Mouse (Mus musculus): ENCODE measurements around the gene Anapc15. TPM values are rescaled to one million over a fixed set of nuclear protein-coding genes. Genes with fewer than 3 reads are reported as not detected.
A peak's percentile ranks its signal among the peaks of the same experiment; 100 is the strongest.

The Anapc15 gene
- polyA plus RNA-seq, 1 experiment from 2014 or later = 87.3 TPM

DNA sequence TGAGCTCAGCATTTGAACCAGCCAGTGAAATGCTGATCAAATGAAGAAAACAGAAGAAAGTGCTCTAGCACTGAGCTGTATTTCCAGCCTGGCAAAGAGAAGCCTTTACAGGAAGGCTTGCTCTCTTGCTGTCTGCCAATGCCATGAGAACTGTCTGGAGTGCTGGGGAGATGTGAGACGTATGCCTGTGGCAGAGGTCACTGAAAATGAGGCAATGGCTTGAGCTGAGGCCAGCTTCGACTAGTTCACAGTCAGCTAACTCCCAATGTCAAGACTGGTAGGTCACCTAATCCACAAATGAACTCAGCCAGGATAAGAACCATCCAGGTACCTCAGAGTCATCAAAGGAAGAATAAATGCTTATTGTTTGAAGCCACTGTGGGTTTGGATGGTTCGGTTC lies 64.6 kb downstream of the Anapc15 start:
- no peaks in the 10 kb centered on the region for H3K9me3 ChIP-seq (ENCODE audit: control insufficient read depth, low read length)
- H3K9ac ChIP-seq (ENCODE audit: low read length) = no peak overlapping the region
- no peaks in the 10 kb centered on the region for H3K4me1 ChIP-seq (ENCODE audit: control insufficient read depth, insufficient read depth, low read length)
- H3K4me3 ChIP-seq (ENCODE audit: low read depth, low read length) = no peak overlapping the region
- ATAC-seq (ENCODE audit: insufficient read depth, low FRiP score, low TSS enrichment) = no peak
- H3K36me3 ChIP-seq (ENCODE audit: control insufficient read depth, insufficient read depth, low read length) = no peaks in the 10 kb centered on the region
- no peak for DNase-seq (ENCODE audit: low spot score)
- H3K27ac ChIP-seq (ENCODE audit: low read depth, low read length) = no peak overlapping the region
- 89% methylated on average over 3 of the region's 3 CpGs for WGBS
- no peaks in the 10 kb centered on the region for H3K27me3 ChIP-seq (ENCODE audit: control insufficient read depth, insufficient read depth, low read length)
- H3K4me2 ChIP-seq (ENCODE audit: low read depth) = no peak overlapping the region

DNA sequence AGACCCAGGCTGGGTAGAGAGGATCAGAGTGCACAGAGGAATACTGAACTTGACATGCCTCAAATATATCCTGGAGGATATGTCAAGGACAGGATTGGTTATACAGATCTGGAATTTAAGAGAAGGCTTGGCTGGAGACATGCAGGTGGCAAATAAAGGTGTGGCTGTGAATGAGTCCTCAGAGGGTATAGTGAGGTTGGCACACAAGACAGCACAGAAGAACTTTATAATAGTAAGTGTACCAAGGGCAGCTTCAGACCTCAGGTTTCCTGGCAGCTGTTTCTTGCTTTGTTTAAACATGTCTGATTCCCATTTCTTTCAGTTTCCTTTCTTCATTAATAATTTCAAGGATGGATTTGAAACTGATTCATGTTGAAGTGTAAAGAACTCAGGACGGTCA lies 69.0 kb downstream of the Anapc15 start:
- WGBS = 95% methylated on average over 1 of the region's 1 CpGs
- H3K4me2 ChIP-seq (ENCODE audit: low read depth) = 0 out of 2 replicates have a peak overlapping the region, but pooled peaks have one; percentile 80
- no peak overlapping the region for H3K9ac ChIP-seq (ENCODE audit: low read length)
- H3K9me3 ChIP-seq (ENCODE audit: control insufficient read depth, low read length) = no peaks in the 10 kb centered on the region
- H3K27me3 ChIP-seq (ENCODE audit: control insufficient read depth, insufficient read depth, low read length) = no peaks in the 10 kb centered on the region
- H3K36me3 ChIP-seq (ENCODE audit: control insufficient read depth, insufficient read depth, low read length) = peaks cover 1% of the 10 kb centered on the region; the same call in 1 of the 2 replicates
- ATAC-seq (ENCODE audit: insufficient read depth, low FRiP score, low TSS enrichment) (no peak), DNase-seq (ENCODE audit: low spot score) (no peak)
- H3K27ac ChIP-seq (ENCODE audit: low read depth, low read length) = no peak overlapping the region
- no peak overlapping the region for H3K4me3 ChIP-seq (ENCODE audit: low read depth, low read length)
- peaks cover 3% of the 10 kb centered on the region; the same call in 1 of the 2 replicates for H3K4me1 ChIP-seq (ENCODE audit: control insufficient read depth, insufficient read depth, low read length)

DNA sequence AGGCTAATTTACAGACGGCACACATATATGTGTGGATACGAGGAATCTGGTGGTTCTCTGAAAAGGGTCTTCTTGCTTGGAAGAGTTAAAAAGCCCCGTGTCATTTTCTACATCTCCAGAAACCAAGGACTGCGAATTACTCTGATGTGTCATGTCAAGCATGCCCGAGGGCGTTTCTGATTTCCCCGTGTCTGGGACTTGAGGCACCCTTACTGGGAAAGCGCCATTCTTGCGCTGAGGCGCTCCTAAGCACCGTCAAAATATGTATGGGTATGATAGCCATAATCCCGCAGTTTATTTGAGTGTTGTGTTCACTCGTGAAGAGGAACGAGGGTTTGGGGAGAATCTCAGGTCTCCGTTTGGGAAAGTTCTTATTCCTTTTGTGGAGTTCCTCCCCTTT lies 69.8 kb downstream of the Anapc15 start:
- peak overlapping the region; percentile 69 for H3K9ac ChIP-seq (ENCODE audit: low read length)
- H3K36me3 ChIP-seq (ENCODE audit: control insufficient read depth, insufficient read depth, low read length) = peaks cover 2% of the 10 kb centered on the region; the same call in 1 of the 2 replicates
- peak overlapping the region; percentile 80 for H3K4me2 ChIP-seq (ENCODE audit: low read depth)
- H3K27me3 ChIP-seq (ENCODE audit: control insufficient read depth, insufficient read depth, low read length) = no peaks in the 10 kb centered on the region
- no peaks in the 10 kb centered on the region for H3K9me3 ChIP-seq (ENCODE audit: control insufficient read depth, low read length)
- peak overlapping the region; percentile 90 for H3K4me3 ChIP-seq (ENCODE audit: low read depth, low read length)
- H3K27ac ChIP-seq (ENCODE audit: low read depth, low read length) = 0 out of 2 replicates have a peak overlapping the region, but pooled peaks have one; percentile 27
- 10% methylated on average over 15 of the region's 15 CpGs for WGBS
- ATAC-seq (ENCODE audit: insufficient read depth, low FRiP score, low TSS enrichment) (peak; percentile 48), DNase-seq (ENCODE audit: low spot score) (no peak)
- peaks cover 3% of the 10 kb centered on the region; the same call in 1 of the 2 replicates for H3K4me1 ChIP-seq (ENCODE audit: control insufficient read depth, insufficient read depth, low read length)

- 0 out of 2 replicates have a peak within 1 kb of the TSS, but pooled peaks have one; percentile 27 for H3K27ac ChIP-seq (ENCODE audit: low read depth, low read length)
- H3K9me3 ChIP-seq (ENCODE audit: control insufficient read depth, low read length) = no peaks in the 10 kb centered on the region
- peaks cover 3% of the 10 kb centered on the region; the same call in 1 of the 2 replicates for H3K4me1 ChIP-seq (ENCODE audit: control insufficient read depth, insufficient read depth, low read length)
- H3K4me2 ChIP-seq (ENCODE audit: low read depth) = peak within 1 kb of the TSS; percentile 80
- H3K4me3 ChIP-seq (ENCODE audit: low read depth, low read length) = peak within 1 kb of the TSS; percentile 90
- H3K27me3 ChIP-seq (ENCODE audit: control insufficient read depth, insufficient read depth, low read length) = no peaks in the 10 kb centered on the region
- H3K36me3 ChIP-seq (ENCODE audit: control insufficient read depth, insufficient read depth, low read length) = peaks cover 2% of the 10 kb centered on the region; the same call in 1 of the 2 replicates
- DNase-seq (ENCODE audit: low spot score) = peak; percentile 95
- H3K9ac ChIP-seq (ENCODE audit: low read length) = peak within 1 kb of the TSS; percentile 80
- ATAC-seq (ENCODE audit: insufficient read depth, low FRiP score, low TSS enrichment) = peak; percentile 97
- WGBS = under 1% methylated on average over 40 of the region's 40 CpGs
Observed at GRCm38 (mm10) chr7:101933751-101934240, 70.3 kb downstream of the Anapc15 start, which contains the start of the genes Lrrc51 and Numa1. Lrrc51 (minus strand) TSS chr7:101933895. Numa1 (plus strand) TSS chr7:101934111.

DNA sequence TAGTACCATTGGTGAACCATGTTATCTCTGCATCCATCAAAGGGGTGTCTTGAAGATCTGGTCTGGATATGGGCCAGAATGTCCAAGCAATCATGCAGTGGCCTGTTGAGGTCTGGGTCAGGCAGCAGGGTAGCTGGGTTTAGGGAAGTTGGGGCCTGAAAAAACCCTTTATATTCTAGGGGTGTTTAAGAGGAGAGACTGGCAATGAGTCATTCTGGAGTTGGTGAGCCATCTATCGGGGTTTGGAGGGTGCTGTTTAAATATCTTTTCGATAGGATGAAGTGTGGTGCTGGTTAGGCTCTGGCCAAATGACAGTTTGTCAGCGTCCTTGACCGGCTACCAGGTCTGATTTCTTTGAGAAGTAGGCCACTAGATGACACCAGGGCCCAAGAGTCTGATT lies 72.4 kb downstream of the Anapc15 start:
- Histone ChIP-seq H3K4me3 (ENCODE audit: low read depth, low read length) (no peak overlapping the region), H3K9ac (ENCODE audit: low read length) (no peak overlapping the region), H3K4me1 (ENCODE audit: control insufficient read depth, insufficient read depth, low read length) (peaks cover 3% of the 10 kb centered on the region; the same call in 1 of the 2 replicates), H3K4me2 (ENCODE audit: low read depth) (no peak overlapping the region), H3K27ac (ENCODE audit: low read depth, low read length) (no peak overlapping the region), H3K9me3 (ENCODE audit: control insufficient read depth, low read length) (no peaks in the 10 kb centered on the region), H3K36me3 (ENCODE audit: control insufficient read depth, insufficient read depth, low read length) (peaks cover 2% of the 10 kb centered on the region; the same call in 1 of the 2 replicates), H3K27me3 (ENCODE audit: control insufficient read depth, insufficient read depth, low read length) (no peaks in the 10 kb centered on the region)
- 92% methylated on average over 4 of the region's 4 CpGs for WGBS
- no peak for ATAC-seq (ENCODE audit: insufficient read depth, low FRiP score, low TSS enrichment)
- DNase-seq (ENCODE audit: low spot score) = no peak

DNA sequence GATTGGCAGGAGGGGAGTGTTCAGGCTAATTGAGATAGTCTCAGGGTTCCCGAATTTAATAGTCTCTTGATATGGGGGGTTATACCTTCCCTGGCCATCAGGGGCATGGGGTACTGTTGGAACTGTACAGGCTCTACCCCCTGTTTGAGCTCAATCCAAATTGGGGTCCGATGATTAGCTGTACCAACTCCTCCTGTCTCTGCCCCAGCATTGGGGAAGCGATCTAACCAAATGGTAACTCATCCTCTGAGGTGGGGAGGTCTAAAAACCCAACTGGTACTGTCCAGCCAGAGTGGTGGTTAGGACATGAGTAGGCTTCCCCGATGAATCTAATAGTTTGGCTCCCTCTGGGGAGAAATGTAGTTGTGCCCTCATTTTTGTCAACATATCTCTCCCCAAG lies 73.5 kb downstream of the Anapc15 start:
- DNase-seq (ENCODE audit: low spot score) (no peak), ATAC-seq (ENCODE audit: insufficient read depth, low FRiP score, low TSS enrichment) (no peak)
- 95% methylated on average over 4 of the region's 4 CpGs for WGBS
- no peak overlapping the region for H3K9ac ChIP-seq (ENCODE audit: low read length)
- H3K36me3 ChIP-seq (ENCODE audit: control insufficient read depth, insufficient read depth, low read length) = peaks cover 2% of the 10 kb centered on the region; the same call in 1 of the 2 replicates
- no peak overlapping the region for H3K27ac ChIP-seq (ENCODE audit: low read depth, low read length)
- H3K4me2 ChIP-seq (ENCODE audit: low read depth) = no peak overlapping the region
- H3K27me3 ChIP-seq (ENCODE audit: control insufficient read depth, insufficient read depth, low read length) = no peaks in the 10 kb centered on the region
- peaks cover 3% of the 10 kb centered on the region; the same call in 1 of the 2 replicates for H3K4me1 ChIP-seq (ENCODE audit: control insufficient read depth, insufficient read depth, low read length)
- no peak overlapping the region for H3K4me3 ChIP-seq (ENCODE audit: low read depth, low read length)
- H3K9me3 ChIP-seq (ENCODE audit: control insufficient read depth, low read length) = no peaks in the 10 kb centered on the region

GRCm38 (mm10) chr7:101937569-101937968 lies 74.1 kb downstream of the Anapc15 start:
- no peaks in the 10 kb centered on the region for H3K9me3 ChIP-seq (ENCODE audit: control insufficient read depth, low read length)
- no peak for ATAC-seq (ENCODE audit: insufficient read depth, low FRiP score, low TSS enrichment)
- H3K9ac ChIP-seq (ENCODE audit: low read length) = no peak overlapping the region
- DNase-seq (ENCODE audit: low spot score) = no peak
- no peaks in the 10 kb centered on the region for H3K27me3 ChIP-seq (ENCODE audit: control insufficient read depth, insufficient read depth, low read length)
- peaks cover 2% of the 10 kb centered on the region; the same call in 1 of the 2 replicates for H3K36me3 ChIP-seq (ENCODE audit: control insufficient read depth, insufficient read depth, low read length)
- 94% methylated on average over 4 of the region's 4 CpGs for WGBS
- H3K27ac ChIP-seq (ENCODE audit: low read depth, low read length) = no peak overlapping the region
- H3K4me2 ChIP-seq (ENCODE audit: low read depth) = no peak overlapping the region
- peaks cover 3% of the 10 kb centered on the region; the same call in 1 of the 2 replicates for H3K4me1 ChIP-seq (ENCODE audit: control insufficient read depth, insufficient read depth, low read length)
- no peak overlapping the region for H3K4me3 ChIP-seq (ENCODE audit: low read depth, low read length)

GRCm38 (mm10) chr7:101938348-101938747 lies 74.8 kb downstream of the Anapc15 start:
- no peak overlapping the region for H3K27ac ChIP-seq (ENCODE audit: low read depth, low read length)
- no peaks in the 10 kb centered on the region for H3K9me3 ChIP-seq (ENCODE audit: control insufficient read depth, low read length)
- WGBS = 91% methylated on average over 2 of the region's 2 CpGs
- H3K4me1 ChIP-seq (ENCODE audit: control insufficient read depth, insufficient read depth, low read length) = peaks cover 3% of the 10 kb centered on the region; the same call in 1 of the 2 replicates
- H3K9ac ChIP-seq (ENCODE audit: low read length) = no peak overlapping the region
- DNase-seq (ENCODE audit: low spot score) (no peak), ATAC-seq (ENCODE audit: insufficient read depth, low FRiP score, low TSS enrichment) (no peak)
- no peak overlapping the region for H3K4me2 ChIP-seq (ENCODE audit: low read depth)
- H3K36me3 ChIP-seq (ENCODE audit: control insufficient read depth, insufficient read depth, low read length) = peaks cover 2% of the 10 kb centered on the region; the same call in 1 of the 2 replicates
- H3K27me3 ChIP-seq (ENCODE audit: control insufficient read depth, insufficient read depth, low read length) = no peaks in the 10 kb centered on the region
- no peak overlapping the region for H3K4me3 ChIP-seq (ENCODE audit: low read depth, low read length)

DNA sequence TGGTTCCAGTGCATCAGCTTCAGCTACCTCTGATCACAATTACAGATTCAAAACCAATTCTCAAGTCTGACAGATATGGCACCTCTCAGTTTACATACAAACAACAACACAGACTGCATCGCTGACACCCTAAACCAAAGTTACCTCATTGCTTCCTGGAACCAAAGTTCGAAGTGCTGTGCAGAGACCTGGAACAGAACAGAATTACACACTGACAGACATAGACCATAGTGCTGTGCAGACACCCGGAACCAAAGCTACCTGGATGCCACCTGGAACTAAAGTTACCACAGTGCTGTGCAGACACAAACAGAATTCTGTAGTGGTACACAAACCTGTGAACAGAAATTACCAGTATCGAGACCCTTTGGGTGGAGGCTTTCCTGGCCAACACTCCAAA lies 76.2 kb downstream of the Anapc15 start:
- no peak for DNase-seq (ENCODE audit: low spot score)
- Histone ChIP-seq H3K9ac (ENCODE audit: low read length) (no peak overlapping the region), H3K4me2 (ENCODE audit: low read depth) (no peak overlapping the region), H3K27ac (ENCODE audit: low read depth, low read length) (no peak overlapping the region), H3K36me3 (ENCODE audit: control insufficient read depth, insufficient read depth, low read length) (peaks cover 2% of the 10 kb centered on the region; the same call in 1 of the 2 replicates), H3K9me3 (ENCODE audit: control insufficient read depth, low read length) (no peaks in the 10 kb centered on the region), H3K4me3 (ENCODE audit: low read depth, low read length) (no peak overlapping the region), H3K27me3 (ENCODE audit: control insufficient read depth, insufficient read depth, low read length) (no peaks in the 10 kb centered on the region), H3K4me1 (ENCODE audit: control insufficient read depth, insufficient read depth, low read length) (peaks cover under 1% of the 10 kb centered on the region; the same call in 1 of the 2 replicates)
- 95% methylated on average over 4 of the region's 4 CpGs for WGBS
- no peak for ATAC-seq (ENCODE audit: insufficient read depth, low FRiP score, low TSS enrichment)
